Mouse (Mus musculus): ENCODE results near the gene Mas1.

The Mas1 gene

DNA sequence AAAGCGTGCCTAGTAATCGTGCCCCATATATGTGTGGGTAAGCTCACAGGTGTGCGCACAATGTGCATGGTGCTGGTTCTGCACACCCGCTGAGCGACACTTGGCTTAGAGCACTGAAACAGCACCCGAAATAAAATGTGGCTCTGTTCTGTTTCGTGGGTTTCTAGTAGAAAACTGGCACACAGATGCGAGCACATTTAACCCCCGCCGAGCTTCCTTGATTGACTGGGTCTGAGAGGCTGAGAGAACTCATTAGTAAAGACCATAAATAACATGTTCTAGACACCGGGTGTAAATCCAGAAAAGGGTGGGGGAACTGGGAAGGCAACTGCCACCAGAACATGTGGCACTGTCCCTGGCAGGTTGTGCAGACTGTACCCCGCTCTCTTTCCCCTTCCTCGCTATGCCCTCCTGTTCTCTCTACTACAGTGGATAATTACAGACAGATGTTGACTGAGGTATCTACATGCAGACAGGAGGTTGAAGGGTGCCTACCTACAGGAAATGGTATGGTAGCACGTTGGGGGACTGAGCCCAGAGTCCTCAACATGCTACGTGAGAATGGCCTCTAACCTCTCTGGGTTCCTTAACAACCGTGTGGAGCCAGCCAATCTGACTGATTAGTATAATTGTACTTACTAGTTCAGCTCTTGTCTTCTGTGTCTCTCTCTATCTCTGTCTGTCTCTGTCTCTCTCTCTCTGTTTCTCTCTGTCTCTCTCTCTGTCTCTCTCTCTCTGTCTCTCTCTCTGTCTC is 4.5 kb upstream of the Mas1 start:
- peak; percentile 29 for DNase-seq

GRCm38 (mm10) chr17:12868640-12869039 is 697 bp upstream of the Mas1 start:
- DNase-seq = no peak

DNA sequence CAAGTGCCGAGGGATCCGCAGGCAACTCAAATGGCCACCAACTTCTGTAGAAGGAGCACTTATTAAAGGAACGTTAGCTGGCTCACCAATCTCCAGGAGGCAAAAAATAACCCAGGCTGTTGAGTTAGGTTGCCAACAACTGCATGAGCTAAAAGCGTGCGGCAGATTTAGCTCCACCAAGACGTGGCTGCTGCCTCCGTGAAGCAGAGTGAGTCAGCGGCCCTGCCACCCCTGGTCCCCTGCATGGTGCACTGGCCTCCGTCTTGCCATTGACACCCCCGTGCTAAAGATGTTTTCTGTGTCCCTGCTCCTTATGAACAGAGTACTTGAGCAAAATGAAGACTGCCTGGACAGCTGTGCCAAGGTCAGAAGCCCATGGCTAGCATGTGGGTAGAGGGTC is 1.1 kb downstream of the Mas1 start:
- DNase-seq = no peak

DNA sequence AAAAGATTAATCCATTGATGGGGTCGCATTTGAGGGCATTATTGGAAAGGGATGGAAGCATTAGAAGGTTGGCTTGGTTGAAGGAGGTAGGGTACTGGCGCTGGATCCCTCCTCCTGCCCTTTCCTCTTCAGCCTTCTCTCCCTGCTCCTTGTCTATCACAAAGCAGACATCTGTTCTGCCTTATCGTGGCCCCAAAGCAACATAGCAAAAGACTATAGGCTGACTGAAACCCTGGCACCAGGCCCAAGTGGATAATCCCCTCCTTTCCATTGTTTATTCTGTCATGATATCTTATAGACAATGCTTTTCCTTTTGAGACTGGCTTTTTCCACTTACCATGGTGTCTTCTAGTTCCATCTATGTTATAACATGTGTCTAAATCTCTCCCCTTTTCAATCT is 2.5 kb downstream of the Mas1 start:
- no peak for DNase-seq

DNA sequence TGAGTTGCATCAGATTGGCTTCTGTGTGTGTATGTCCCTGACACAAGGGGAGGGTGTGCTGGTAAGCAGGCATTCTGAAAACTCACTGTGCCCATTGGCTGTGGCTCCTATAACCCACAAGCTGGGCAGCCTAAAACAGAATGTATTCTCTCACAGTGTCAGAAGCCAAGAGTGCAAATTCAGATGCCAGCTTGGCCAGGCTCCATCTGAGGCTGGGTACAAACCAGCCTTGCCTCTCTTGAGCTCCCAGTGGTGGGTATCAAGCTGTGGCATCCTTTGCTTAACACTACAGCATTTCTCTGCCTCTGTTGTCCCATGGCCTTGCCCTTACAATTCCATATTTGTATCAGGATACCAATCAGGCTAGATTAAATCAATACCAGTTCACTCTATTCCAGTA is 3.8 kb downstream of the Mas1 start:
- no peak for DNase-seq

- no peak for DNase-seq
Observed at GRCm38 (mm10) chr17:12859006-12859520, 8.9 kb downstream of the Mas1 start.

DNA sequence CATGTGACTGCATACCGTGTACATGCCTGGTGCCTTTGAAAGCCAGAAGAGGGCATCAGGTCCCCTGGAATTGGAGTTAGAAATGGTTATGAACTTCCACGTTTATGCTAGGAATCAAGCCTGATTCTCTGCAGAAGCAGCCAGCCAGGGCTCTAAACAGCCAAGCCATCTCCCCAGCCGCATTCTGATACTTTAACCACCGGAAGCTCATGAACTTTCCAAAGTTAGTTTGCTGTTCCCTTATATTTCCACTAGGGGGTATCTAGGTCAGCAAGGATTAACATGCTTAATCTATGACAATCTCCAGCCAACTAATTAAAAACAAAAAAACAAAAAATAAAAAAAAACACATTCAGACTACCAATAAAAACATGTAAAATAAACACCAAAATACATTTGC is 9.9 kb downstream of the Mas1 start:
- no peak for DNase-seq

DNA sequence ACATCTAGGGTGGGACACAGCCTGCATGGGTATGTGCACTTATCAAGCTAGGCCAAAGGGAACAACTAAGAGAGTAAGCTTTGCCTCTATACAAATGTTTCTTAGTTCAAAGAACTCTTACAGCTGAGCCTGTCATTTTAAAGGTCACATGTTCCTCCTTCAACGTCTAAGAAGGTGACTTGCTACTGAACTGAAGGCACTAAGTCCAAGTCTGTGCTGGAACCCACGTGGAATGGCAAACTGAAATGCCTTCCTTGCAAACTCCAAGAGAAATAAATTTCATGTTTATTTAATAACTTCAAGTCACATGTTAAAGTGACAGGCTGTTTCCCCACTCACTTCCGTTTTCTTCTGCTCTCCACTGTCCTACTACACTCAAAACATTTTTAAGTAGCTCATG is 10.5 kb downstream of the Mas1 start:
- no peak for DNase-seq

- no peak for DNase-seq
Observed at GRCm38 (mm10) chr17:12854386-12854785, 13.6 kb downstream of the Mas1 start.

DNA sequence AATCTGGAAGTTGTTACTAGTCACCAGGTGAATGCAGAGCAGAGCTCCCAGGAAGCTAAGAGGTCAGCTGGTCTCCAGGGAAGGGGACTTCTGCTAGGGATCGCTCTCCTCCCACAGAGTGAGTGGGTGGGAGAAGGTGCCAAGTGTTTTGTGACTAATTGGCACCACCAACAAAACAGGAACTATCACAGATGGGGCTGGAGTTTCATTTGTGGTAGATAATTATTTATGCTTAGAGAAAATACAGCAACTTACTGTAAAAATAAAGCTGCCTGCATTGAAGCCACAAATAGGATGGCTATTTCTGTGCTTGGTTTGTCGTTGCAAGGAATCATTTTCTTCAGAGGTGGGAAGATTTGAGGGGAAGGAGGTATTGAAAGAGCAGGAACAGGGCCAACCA is 14.1 kb downstream of the Mas1 start:
- no peak for DNase-seq

GRCm38 (mm10) chr17:12851689-12852088 is 16.3 kb downstream of the Mas1 start:
- DNase-seq = no peak

DNA sequence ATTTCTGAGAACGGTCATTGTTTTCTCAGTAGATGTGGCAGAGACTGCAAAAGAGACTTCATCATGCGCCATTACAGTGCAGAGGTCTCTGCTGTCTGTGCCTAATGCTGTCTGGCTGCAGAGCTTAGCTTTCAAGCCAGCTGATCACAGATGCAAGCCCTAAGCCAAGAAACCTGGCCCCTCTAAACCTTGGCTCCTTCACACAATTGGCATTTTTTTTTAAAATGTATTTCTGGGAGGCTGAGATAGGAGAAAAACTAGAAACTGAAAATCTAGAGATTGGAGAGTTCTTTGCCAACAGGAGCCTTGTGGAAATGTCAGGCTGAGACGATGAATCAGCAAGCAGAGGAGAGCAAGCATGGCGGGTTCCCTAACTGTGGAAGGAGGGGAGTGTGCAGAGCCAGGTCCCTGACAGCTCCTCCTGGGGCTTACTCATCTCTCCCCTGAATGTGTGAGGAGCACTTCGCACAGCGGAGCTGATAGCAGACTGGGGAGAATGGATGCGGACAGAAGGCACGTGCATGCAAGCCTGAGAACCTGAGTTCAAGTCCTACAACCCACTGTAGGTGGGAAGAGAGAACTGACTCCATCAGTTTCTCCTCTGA is 18.1 kb downstream of the Mas1 start:
- no peak for DNase-seq

- DNase-seq = no peak
Observed at GRCm38 (mm10) chr17:12847736-12848135, 20.2 kb downstream of the Mas1 start.

DNA sequence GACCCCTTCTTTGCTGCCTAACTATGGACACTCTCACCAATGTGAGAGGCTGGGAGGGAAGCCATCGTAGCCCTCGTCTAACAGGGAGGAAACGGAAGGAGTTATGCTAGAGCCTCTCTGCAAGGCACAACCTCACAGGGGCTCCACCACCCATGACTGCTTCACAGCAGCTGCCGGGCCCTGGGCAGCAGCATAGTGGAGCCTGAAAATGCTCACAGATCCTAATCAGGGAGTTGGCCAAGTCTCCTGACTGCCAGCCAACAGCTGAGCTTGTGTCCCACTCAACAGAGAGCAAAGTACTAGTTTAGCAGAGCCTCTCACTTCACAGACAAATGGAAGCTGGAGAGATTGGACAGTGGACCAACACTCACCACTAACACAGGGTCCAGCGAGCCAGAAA is 21.5 kb downstream of the Mas1 start:
- DNase-seq = no peak

- no peak for DNase-seq
Observed at GRCm38 (mm10) chr17:12845862-12846261, 22.1 kb downstream of the Mas1 start.

DNA sequence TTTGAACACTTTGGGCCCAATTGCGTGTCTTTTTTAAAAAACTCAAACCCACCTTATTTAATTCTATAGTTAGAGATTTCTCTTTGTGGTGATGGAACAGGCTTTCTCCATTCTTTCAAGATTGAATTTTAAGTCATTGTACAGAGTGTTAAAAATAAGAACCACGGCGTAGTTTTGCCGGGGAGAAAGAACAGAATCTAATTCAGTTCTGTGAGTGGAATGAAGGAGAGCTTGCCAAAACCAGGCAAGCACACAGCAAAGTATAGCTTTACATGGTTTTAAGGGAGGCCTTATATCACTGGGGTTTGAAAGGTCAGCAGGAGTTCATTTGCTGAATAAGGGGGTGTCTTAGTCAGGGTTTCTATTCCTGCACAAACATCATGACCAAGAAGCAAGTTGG is 23.4 kb downstream of the Mas1 start:
- DNase-seq = no peak

DNA sequence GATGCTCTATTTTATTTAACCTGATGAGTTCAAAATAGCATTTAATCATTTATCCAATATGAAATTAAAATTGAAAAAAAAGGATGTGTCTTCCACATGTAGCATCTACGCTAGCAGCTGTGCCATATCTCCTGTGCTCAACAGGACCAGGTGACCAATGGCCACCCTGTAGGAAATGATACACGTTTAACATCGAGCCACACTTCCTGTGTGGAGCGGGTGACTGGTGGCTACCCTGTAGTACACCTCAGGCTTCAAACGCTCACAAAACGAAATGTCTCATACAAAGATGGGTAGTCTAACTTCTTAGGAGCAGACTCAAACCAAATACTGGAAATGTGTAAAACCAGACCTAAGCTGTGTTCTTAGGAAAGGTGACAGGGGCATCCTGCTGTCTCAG is 24.1 kb downstream of the Mas1 start:
- no peak for DNase-seq

- DNase-seq = peak; percentile 30
Observed at GRCm38 (mm10) chr17:12839475-12840267, 28.3 kb downstream of the Mas1 start.

DNA sequence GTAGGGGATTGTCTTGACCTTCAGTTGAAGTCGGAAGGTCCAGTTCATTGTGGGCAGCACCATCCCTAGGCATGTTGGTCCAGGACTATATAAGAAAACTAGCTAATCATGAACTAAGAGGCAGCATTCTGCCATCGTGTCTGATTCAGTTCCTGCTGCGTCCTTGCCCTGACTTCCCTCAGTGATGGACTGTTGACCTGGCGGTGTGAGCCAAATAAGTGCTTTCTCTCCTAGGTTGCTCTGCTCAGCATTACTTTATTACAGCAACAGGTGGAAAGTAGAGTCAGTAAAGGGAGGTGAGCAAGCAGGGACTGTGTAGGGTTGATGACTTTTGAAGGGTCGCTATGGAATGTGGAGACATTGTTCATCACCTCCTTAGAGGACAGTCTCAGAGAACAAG is 32.2 kb downstream of the Mas1 start:
- DNase-seq = no peak

GRCm38 (mm10) chr17:12834826-12835225 is 33.1 kb downstream of the Mas1 start:
- no peak for DNase-seq

GRCm38 (mm10) chr17:12834317-12834716 is 33.6 kb downstream of the Mas1 start:
- DNase-seq = no peak

DNA sequence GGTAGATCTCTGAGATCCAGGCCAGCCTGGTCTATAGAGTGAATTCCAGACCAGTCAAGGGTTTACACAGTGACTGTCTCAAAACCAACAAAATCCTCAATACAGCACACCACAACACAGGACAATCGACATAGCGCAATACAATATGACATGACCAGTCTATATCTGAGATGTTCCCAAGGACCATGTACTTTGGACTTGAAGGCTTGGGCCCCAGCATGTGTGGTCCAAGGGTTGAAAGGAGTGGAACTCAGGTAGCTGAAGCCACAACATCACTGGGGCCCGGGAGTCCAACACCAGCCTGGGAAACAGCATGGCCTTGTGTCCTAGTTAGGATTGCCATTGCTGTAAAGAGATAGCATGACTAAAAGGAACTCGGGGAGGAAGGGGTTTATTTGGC is 35.3 kb downstream of the Mas1 start:
- no peak for DNase-seq

GRCm38 (mm10) chr17:12832231-12832630 is 35.7 kb downstream of the Mas1 start:
- peak; percentile 61 for DNase-seq

- DNase-seq = peak; percentile 31
Observed at GRCm38 (mm10) chr17:12830351-12830750, 37.6 kb downstream of the Mas1 start.

Measured in cerebellum, adult 11 months (tissue).